Mouse (Mus musculus) forebrain, embryonic 16.5 days (tissue): ENCODE results near the gene Mecom. TPM values are rescaled to one million over a fixed set of nuclear protein-coding genes. Genes with fewer than 3 reads are reported as not detected.
A peak's percentile ranks its signal among the peaks of the same experiment; 100 is the strongest.

Source experiments
- ATAC-seq: fragments of 200-750 bp; cut with Nextera tagmentation; 2 replicates; pipeline ENCODE4 v1.8.0; 2017; ENCODE audit warnings: mild to moderate bottlenecking, moderate library complexity
- H3K27ac ChIP-seq: fragments of 300-500 bp; sonication (generic); 2 replicates; pipeline ENCODE4 v1.5.1; 2014; ENCODE audit warnings: low read length, control low read depth
- H3K27me3 ChIP-seq: fragments of 300-500 bp; sonication (generic); replicated peaks from 2 replicates; pipeline ENCODE4 v1.6.1; 2014; ENCODE audit warnings: low read length; ENCODE audit not compliant: control insufficient read depth, insufficient read depth
- H3K36me3 ChIP-seq: fragments of 300-500 bp; sonication (generic); 2 replicates; pipeline ENCODE4 v1.6.1; 2014; ENCODE audit not compliant: control insufficient read depth, insufficient read depth
- H3K4me1 ChIP-seq: fragments of 300-500 bp; sonication (generic); replicated peaks from 2 replicates; pipeline ENCODE4 v1.6.1; 2014; ENCODE audit warnings: low read length; ENCODE audit not compliant: control insufficient read depth, insufficient read depth
- H3K4me2 ChIP-seq: fragments of 300-500 bp; sonication (generic); 2 replicates; pipeline ENCODE4 v1.6.1; 2014; ENCODE audit warnings: mild to moderate bottlenecking, low read length, control low read depth
- H3K4me3 ChIP-seq: fragments of 300-500 bp; sonication (generic); replicated peaks from 2 replicates; pipeline ENCODE4 v1.5.1; 2014; ENCODE audit warnings: mild to moderate bottlenecking, low read length, control low read depth
- H3K9ac ChIP-seq: fragments of 300-500 bp; sonication (generic); replicated peaks from 2 replicates; pipeline ENCODE4 v1.6.1; 2014; ENCODE audit warnings: low read depth, low read length, control low read depth
- H3K9me3 ChIP-seq: fragments of 300-500 bp; sonication (generic); 2 replicates; pipeline ENCODE4 v1.6.1; 2016; ENCODE audit warnings: low read length; ENCODE audit not compliant: control insufficient read depth
- WGBS: fragments of 180-500 bp; shearing (Covaris S2); extraction: QIAGEN DNeasy Blood & Tissue Kit; methylation state at CpG from one replicate; pipeline ENCODE4 v1.1.7; 2014; 5-methylcytosine and 5-hydroxymethylcytosine counted together
- polyA plus RNA-seq: library from polyadenylated mRNA; unstranded; fragments of >200 nt; fragmentation: Nextera tagmentation; extraction: Ambion mirVana; gene quantifications from 2 replicates; pipeline ENCODE4 v1.2.1, GENCODE M21; 2015

The Mecom gene
- polyA plus RNA-seq, 1 experiment from 2014 or later, result 2.1 TPM

GRCm38 (mm10) chr3:30019961-30020360, 527.8 kb downstream of the Mecom start:
- no peak overlapping the region for H3K27ac ChIP-seq
- no peak overlapping the region for H3K4me3 ChIP-seq
- no peaks in the 10 kb centered on the region; the same call in 1 of the 2 replicates for H3K27me3 ChIP-seq
- H3K9me3 ChIP-seq, result no peaks in the 10 kb centered on the region
- ATAC-seq, result no peak
- 88% methylated on average over 13 of the region's 13 CpGs for WGBS
- H3K4me1 ChIP-seq, result no peaks in the 10 kb centered on the region
- no peak overlapping the region for H3K9ac ChIP-seq
- H3K4me2 ChIP-seq, result no peak overlapping the region
- H3K36me3 ChIP-seq, result no peaks in the 10 kb centered on the region

- no peaks in the 10 kb centered on the region; the same call in 1 of the 2 replicates for H3K27me3 ChIP-seq
- no peaks in the 10 kb centered on the region for H3K4me1 ChIP-seq
- H3K36me3 ChIP-seq, result no peaks in the 10 kb centered on the region
- no peak overlapping the region for H3K4me3 ChIP-seq
- H3K9me3 ChIP-seq, result no peaks in the 10 kb centered on the region
- no peak overlapping the region for H3K27ac ChIP-seq
- no peak for ATAC-seq
- 69% methylated on average over 8 of the region's 8 CpGs for WGBS
- no peak overlapping the region for H3K9ac ChIP-seq
- no peak overlapping the region for H3K4me2 ChIP-seq
These were observed 528.4 kb downstream of the Mecom start for GRCm38 (mm10) chr3:30019411-30019810.

- no peaks in the 10 kb centered on the region for H3K36me3 ChIP-seq
- H3K4me1 ChIP-seq, result no peaks in the 10 kb centered on the region; the same call in 1 of the 2 replicates
- H3K9ac ChIP-seq, result no peak overlapping the region
- ATAC-seq, result no peak
- no peaks in the 10 kb centered on the region for H3K9me3 ChIP-seq
- H3K27ac ChIP-seq, result no peak overlapping the region
- H3K4me3 ChIP-seq, result no peak overlapping the region
- no peak overlapping the region for H3K4me2 ChIP-seq
- 57% methylated on average over 12 of the region's 12 CpGs for WGBS
- peaks cover 2% of the 10 kb centered on the region; the same call in 1 of the 2 replicates for H3K27me3 ChIP-seq
These were observed 529.6 kb downstream of the Mecom start for GRCm38 (mm10) chr3:30018202-30018601.

- ATAC-seq, result no peak
- no peak overlapping the region for H3K4me2 ChIP-seq
These were observed 531.0 kb downstream of the Mecom start for GRCm38 (mm10) chr3:30016766-30017165.

GRCm38 (mm10) chr3:30014962-30015660, 532.7 kb downstream of the Mecom start:
- peak; percentile 86 for ATAC-seq
- Histone ChIP-seq H3K36me3 (no peaks in the 10 kb centered on the region), H3K9ac (no peak overlapping the region), H3K4me3 (no peak overlapping the region), H3K9me3 (no peaks in the 10 kb centered on the region), H3K4me2 (no peak overlapping the region), H3K27ac (no peak overlapping the region), H3K4me1 (peaks cover 13% of the 10 kb centered on the region), H3K27me3 (peaks cover 15% of the 10 kb centered on the region)
- 11% methylated on average over 10 of the region's 10 CpGs for WGBS

More at GRCm38 (mm10) chr3:30016766-30017165, 531.0 kb downstream of the Mecom start:
- H3K4me3 ChIP-seq, result no peak overlapping the region
- peaks cover 12% of the 10 kb centered on the region for H3K4me1 ChIP-seq
- peaks cover 5% of the 10 kb centered on the region for H3K27me3 ChIP-seq
- H3K9me3 ChIP-seq, result no peaks in the 10 kb centered on the region
- H3K27ac ChIP-seq, result no peak overlapping the region
- no peaks in the 10 kb centered on the region for H3K36me3 ChIP-seq
- no peak overlapping the region for H3K9ac ChIP-seq
- WGBS, result 62% methylated on average over 5 of the region's 5 CpGs

- H3K4me1 ChIP-seq, result peaks cover 13% of the 10 kb centered on the region
- H3K9ac ChIP-seq, result no peak overlapping the region
- H3K4me3 ChIP-seq, result no peak overlapping the region
- WGBS, result 27% methylated on average over 1 of the region's 1 CpGs
- no peaks in the 10 kb centered on the region for H3K36me3 ChIP-seq
- no peak for ATAC-seq
- H3K27me3 ChIP-seq, result peaks cover 15% of the 10 kb centered on the region
- H3K9me3 ChIP-seq, result no peaks in the 10 kb centered on the region
- H3K27ac ChIP-seq, result no peak overlapping the region
- H3K4me2 ChIP-seq, result no peak overlapping the region
These were observed 533.5 kb downstream of the Mecom start for GRCm38 (mm10) chr3:30014279-30014678.

- WGBS, result 50% methylated on average over 1 of the region's 1 CpGs
- H3K4me3 ChIP-seq, result no peak overlapping the region; the same call in 1 of the 2 replicates
- H3K9ac ChIP-seq, result no peak overlapping the region
- H3K4me2 ChIP-seq, result peak overlapping the region; percentile 74
- ATAC-seq, result no peak
- no peak overlapping the region for H3K27ac ChIP-seq
- H3K27me3 ChIP-seq, result peaks cover 15% of the 10 kb centered on the region
- H3K36me3 ChIP-seq, result no peaks in the 10 kb centered on the region
- H3K4me1 ChIP-seq, result peaks cover 13% of the 10 kb centered on the region
- H3K9me3 ChIP-seq, result no peaks in the 10 kb centered on the region
These were observed 534.4 kb downstream of the Mecom start for GRCm38 (mm10) chr3:30013416-30013815.

- under 1% methylated on average over 29 of the region's 29 CpGs for WGBS
- Histone ChIP-seq H3K4me2 (peak overlapping the region; percentile 74), H3K4me3 (peak overlapping the region; percentile 45), H3K9me3 (no peaks in the 10 kb centered on the region), H3K4me1 (peaks cover 13% of the 10 kb centered on the region), H3K36me3 (no peaks in the 10 kb centered on the region), H3K9ac (peak overlapping the region; percentile 43; the same call in 1 of the 2 replicates), H3K27ac (no peak overlapping the region), H3K27me3 (peaks cover 15% of the 10 kb centered on the region)
- ATAC-seq, result peak; percentile 38; the same call in 1 of the 2 replicates
These were observed 535.0 kb downstream of the Mecom start for GRCm38 (mm10) chr3:30012666-30013365.

GRCm38 (mm10) chr3:30012150-30012549, 535.7 kb downstream of the Mecom start:
- Histone ChIP-seq H3K27me3 (peaks cover 15% of the 10 kb centered on the region), H3K27ac (no peak overlapping the region), H3K9me3 (no peaks in the 10 kb centered on the region), H3K4me3 (peak overlapping the region; percentile 45), H3K36me3 (no peaks in the 10 kb centered on the region), H3K4me2 (peak overlapping the region; percentile 74), H3K9ac (no peak overlapping the region; the same call in 1 of the 2 replicates), H3K4me1 (peaks cover 13% of the 10 kb centered on the region)
- ATAC-seq, result peak; percentile 34; the same call in 1 of the 2 replicates
- 1% methylated on average over 27 of the region's 27 CpGs for WGBS
